Mouse (Mus musculus) skeletal muscle tissue, adult 2 months (tissue): ENCODE data around the gene Iffo2.

Experiments used
- DNase-seq: peaks from one replicate; pipeline ENCODE4 v3.0.0-alpha.2; 2012; ENCODE audit warnings: low read depth, low spot score

Iffo2 gene

GRCm38 (mm10) chr4:139640333-139640732 is 110.0 kb downstream of the Iffo2 start:
- no peak for DNase-seq

GRCm38 (mm10) chr4:139640775-139641174 is 110.4 kb downstream of the Iffo2 start:
- no peak for DNase-seq

GRCm38 (mm10) chr4:139641829-139642425 is 111.6 kb downstream of the Iffo2 start:
- DNase-seq: no peak

- DNase-seq: peak; percentile 53
These were observed 113.6 kb downstream of the Iffo2 start for GRCm38 (mm10) chr4:139643972-139644371.

GRCm38 (mm10) chr4:139646916-139647315 is 116.6 kb downstream of the Iffo2 start:
- no peak for DNase-seq

GRCm38 (mm10) chr4:139650086-139650743 is 119.9 kb downstream of the Iffo2 start:
- DNase-seq: no peak

- DNase-seq: no peak
These were observed 120.6 kb downstream of the Iffo2 start for GRCm38 (mm10) chr4:139650907-139651306.

- no peak for DNase-seq
These were observed 122.9 kb downstream of the Iffo2 start, which contains the start of gene Tas1r2 for GRCm38 (mm10) chr4:139653238-139653637. Gene Tas1r2, plus strand, starts transcription at chr4:139653538.

GRCm38 (mm10) chr4:139661897-139662296 is 131.5 kb downstream of the Iffo2 start:
- DNase-seq: no peak

GRCm38 (mm10) chr4:139667632-139668031 is 137.3 kb downstream of the Iffo2 start:
- no peak for DNase-seq

- peak; percentile 39 for DNase-seq
These were observed 139.5 kb downstream of the Iffo2 start for GRCm38 (mm10) chr4:139669847-139670246.
